Mouse (Mus musculus) heart, adult 2 months (tissue): ENCODE results near the gene Col4a2. TPM values are rescaled to one million over a fixed set of nuclear protein-coding genes. Genes with fewer than 3 reads are reported as not detected.

Source experiments
- DNase-seq, 2 experiments: peaks; one replicate each; pipeline ENCODE4 v3.0.0; 2021
- H3K27ac ChIP-seq: fragments of 200-600 bp; 2 replicates; pipeline ENCODE4 v1.8.1; 2022
- H3K27me3 ChIP-seq: fragments of 200-500 bp; 2 replicates; pipeline ENCODE4 v1.6.1; 2012; ENCODE audit warnings: mild to moderate bottlenecking, low read length, inconsistent platforms, mixed read lengths; ENCODE audit not compliant: control insufficient read depth, insufficient read depth
- H3K36me3 ChIP-seq: fragments of 200-500 bp; 2 replicates; pipeline ENCODE4 v1.6.1; 2012; ENCODE audit warnings: low read length, inconsistent platforms; ENCODE audit not compliant: control insufficient read depth, insufficient read depth
- H3K4me1 ChIP-seq: fragments of 200-500 bp; 2 replicates; pipeline ENCODE4 v1.6.1; 2011; ENCODE audit warnings: low read length; ENCODE audit not compliant: control insufficient read depth, insufficient read depth
- H3K4me3 ChIP-seq: fragments of 200-600 bp; 2 replicates; pipeline ENCODE4 v1.8.1; 2022
- H3K79me2 ChIP-seq: fragments of 200-500 bp; replicated peaks from 2 replicates; pipeline ENCODE4 v1.6.1; 2012; ENCODE audit warnings: mild to moderate bottlenecking, inconsistent platforms, low read length, moderate library complexity, mixed read lengths; ENCODE audit not compliant: control insufficient read depth, insufficient read depth
- H3K9ac ChIP-seq: fragments of 200-500 bp; 2 replicates; pipeline ENCODE4 v1.6.1; 2012; ENCODE audit warnings: low read depth, mild to moderate bottlenecking, control low read depth, inconsistent platforms, low read length, mixed read lengths
- CTCF ChIP-seq: fragments of 200-600 bp; IDR thresholded peaks from 2 replicates; pipeline ENCODE4 v1.8.1; 2022; ENCODE audit warnings: antibody characterized with exemption, mild to moderate bottlenecking, moderate library complexity
- EP300 ChIP-seq: fragments of 200-500 bp; IDR thresholded peaks from 2 replicates; pipeline ENCODE4 v1.6.1; 2011; ENCODE audit warnings: low read depth, low read length, control low read depth; ENCODE audit not compliant: insufficient read depth
- POLR2A ChIP-seq: fragments of 200-500 bp; IDR thresholded peaks from 2 replicates; pipeline ENCODE4 v1.6.1; 2011; ENCODE audit warnings: mild to moderate bottlenecking, low read depth, low read length, control low read depth; ENCODE audit not compliant: insufficient read depth
- WGBS: fragments of 180-500 bp; shearing (Covaris S2); methylation state at CpG from one replicate; pipeline ENCODE4 v1.1.7; 2018; 5-methylcytosine and 5-hydroxymethylcytosine counted together
- intact Hi-C: fragments of 180-260 bp; cut with DNase I; formaldehyde crosslinking; loops from one replicate; pipeline ENCODE4 v1.15.1; 2025
- polyA plus RNA-seq: library from polyadenylated mRNA; depleted of rRNA; stranded (reverse); fragments of >200 nt; gene quantifications from 2 replicates; pipeline ENCODE4 v1.2.3, GENCODE M21; 2012
- total RNA-seq, 2 experiments: library from RNA; stranded (reverse); gene quantifications; 2 replicates each; pipeline ENCODE4 v1.2.3; 2021

Gene Col4a2
- total and polyA plus RNA-seq, 3 experiments: 104 to 172 (median 139) TPM

GRCm38 (mm10) chr8:11314613-11315012 is 2.0 kb downstream of the Col4a2 start:
- peaks cover 8% of the 10 kb centered on the region; the same call in 1 of the 2 replicates for H3K79me2 ChIP-seq
- H3K27me3 ChIP-seq: no peaks in the 10 kb centered on the region
- DNase-seq: no peak
- peaks cover 22% of the 10 kb centered on the region for H3K4me1 ChIP-seq
- H3K36me3 ChIP-seq: peaks cover 7% of the 10 kb centered on the region
- no peak for TF ChIP-seq POLR2A
- no peak for TF ChIP-seq EP300
- no peak for TF ChIP-seq CTCF
- H3K4me3 ChIP-seq: peak overlapping the region; percentile 99
- intact Hi-C loops: no loop called here
- H3K27ac ChIP-seq: peak overlapping the region; percentile 100
- WGBS: 61% methylated on average over 8 of the region's 8 CpGs
- peak overlapping the region; percentile 98 for H3K9ac ChIP-seq

- H3K27me3 ChIP-seq: no peaks in the 10 kb centered on the region
- intact Hi-C loops: no loop called here
- H3K4me3 ChIP-seq: peak overlapping the region; percentile 99
- DNase-seq: peak in 1 of 2 experiments; percentile 20
- no peak for TF ChIP-seq CTCF
- TF ChIP-seq EP300: no peak
- TF ChIP-seq POLR2A: no peak
- 51% methylated on average over 16 of the region's 16 CpGs for WGBS
- peaks cover 18% of the 10 kb centered on the region for H3K4me1 ChIP-seq
- peak overlapping the region; percentile 100 for H3K27ac ChIP-seq
- peaks cover 5% of the 10 kb centered on the region for H3K36me3 ChIP-seq
- peaks cover 8% of the 10 kb centered on the region for H3K79me2 ChIP-seq
- peak overlapping the region; percentile 29 for H3K9ac ChIP-seq
These were observed 2.8 kb downstream of the Col4a2 start for GRCm38 (mm10) chr8:11315179-11315943.

GRCm38 (mm10) chr8:11316118-11316517 is 3.5 kb downstream of the Col4a2 start:
- H3K27ac ChIP-seq: peak overlapping the region; percentile 100
- WGBS: 43% methylated on average over 6 of the region's 6 CpGs
- DNase-seq: no peak
- 0 out of 2 replicates have a peak overlapping the region, but pooled peaks have one; percentile 12 for H3K9ac ChIP-seq
- peaks cover 10% of the 10 kb centered on the region for H3K79me2 ChIP-seq
- peak overlapping the region; percentile 99; the same call in 1 of the 2 replicates for H3K4me3 ChIP-seq
- no peaks in the 10 kb centered on the region for H3K27me3 ChIP-seq
- H3K36me3 ChIP-seq: peaks cover 5% of the 10 kb centered on the region
- intact Hi-C loops: no loop called here
- H3K4me1 ChIP-seq: peaks cover 21% of the 10 kb centered on the region
- TF ChIP-seq POLR2A (0 out of 2 replicates have a peak, but pooled peaks have one; percentile 21), CTCF (no peak)

GRCm38 (mm10) chr8:11319405-11319804 is 6.8 kb downstream of the Col4a2 start:
- intact Hi-C loops: no loop called here
- no peak for DNase-seq
- H3K9ac ChIP-seq: no peak overlapping the region
- peaks cover 26% of the 10 kb centered on the region for H3K36me3 ChIP-seq
- H3K79me2 ChIP-seq: peaks cover 7% of the 10 kb centered on the region
- H3K4me1 ChIP-seq: peaks cover 38% of the 10 kb centered on the region
- no peak overlapping the region for H3K4me3 ChIP-seq
- H3K27ac ChIP-seq: peak overlapping the region; percentile 1; the same call in 1 of the 2 replicates
- no peaks in the 10 kb centered on the region for H3K27me3 ChIP-seq
- WGBS: 58% methylated on average over 11 of the region's 11 CpGs
- TF ChIP-seq EP300: no peak
- TF ChIP-seq POLR2A: no peak
- no peak for TF ChIP-seq CTCF

- no peaks in the 10 kb centered on the region for H3K27me3 ChIP-seq
- H3K9ac ChIP-seq: no peak overlapping the region
- no peak overlapping the region for H3K4me3 ChIP-seq
- TF ChIP-seq EP300: no peak
- TF ChIP-seq POLR2A: no peak
- DNase-seq: no peak
- peaks cover 8% of the 10 kb centered on the region for H3K79me2 ChIP-seq
- peak overlapping the region; percentile 89 for H3K27ac ChIP-seq
- intact Hi-C loops: loop anchor here (2.0 kb wide), 2 partner anchors 19 to 45 kb away; no protein-coding TSS in a partner anchor
- 41% methylated on average over 7 of the region's 7 CpGs for WGBS
- peaks cover 33% of the 10 kb centered on the region for H3K36me3 ChIP-seq
- peaks cover 44% of the 10 kb centered on the region for H3K4me1 ChIP-seq
These were observed 9.2 kb downstream of the Col4a2 start for GRCm38 (mm10) chr8:11321841-11322240.
